Mouse (Mus musculus) stomach, embryonic 16.5 days (tissue): ENCODE data around the gene Pip4k2a. TPM values are rescaled to one million over a fixed set of nuclear protein-coding genes. Genes with fewer than 3 reads are reported as not detected.
"Not testable (repeated sequence)": the region's sequence is repeated elsewhere in the genome, so short reads cannot be mapped to it uniquely, and the experiment has no call there.

Source experiments
- ATAC-seq: fragments of 200-750 bp; cut with Nextera tagmentation; 2 replicates; pipeline ENCODE4 v1.8.0; 2017; ENCODE audit warnings: moderate number of reproducible peaks, moderate TSS enrichment; ENCODE audit not compliant: insufficient read depth, low FRiP score
- H3K27ac ChIP-seq: fragments of 300-500 bp; sonication (generic); 2 replicates; pipeline ENCODE4 v1.5.1; 2014; ENCODE audit warnings: low read length
- H3K27me3 ChIP-seq: fragments of 300-500 bp; sonication (generic); 2 replicates; pipeline ENCODE4 v1.6.1; 2014; ENCODE audit warnings: low read length, control low read depth, mixed read lengths; ENCODE audit not compliant: control insufficient read depth, insufficient read depth
- H3K36me3 ChIP-seq: fragments of 300-500 bp; sonication (generic); 2 replicates; pipeline ENCODE4 v1.6.1; 2014; ENCODE audit warnings: low read length; ENCODE audit not compliant: control insufficient read depth, insufficient read depth
- H3K4me1 ChIP-seq: fragments of 300-500 bp; sonication (generic); 2 replicates; pipeline ENCODE4 v1.6.1; 2014; ENCODE audit warnings: low read length, control low read depth, mixed read lengths; ENCODE audit not compliant: control insufficient read depth, insufficient read depth
- H3K4me2 ChIP-seq: fragments of 300-500 bp; sonication (generic); 2 replicates; pipeline ENCODE4 v1.6.1; 2014; ENCODE audit warnings: low read depth, low read length, mixed read lengths
- H3K4me3 ChIP-seq: fragments of 300-500 bp; sonication (generic); replicated peaks from 2 replicates; pipeline ENCODE4 v1.5.1; 2014; ENCODE audit warnings: mild to moderate bottlenecking, low read length
- H3K9ac ChIP-seq: fragments of 300-500 bp; sonication (generic); 2 replicates; pipeline ENCODE4 v1.6.1; 2014; ENCODE audit warnings: low read length
- H3K9me3 ChIP-seq: fragments of 300-500 bp; sonication (generic); replicated peaks from 2 replicates; pipeline ENCODE4 v1.6.1; 2016; ENCODE audit warnings: low read length, control low read depth; ENCODE audit not compliant: control insufficient read depth
- WGBS: fragments of 180-500 bp; shearing (Covaris S2); extraction: QIAGEN DNeasy Blood & Tissue Kit; methylation state at CpG from one replicate; pipeline ENCODE4 v1.1.7; 2014; 5-methylcytosine and 5-hydroxymethylcytosine counted together
- polyA plus RNA-seq: library from polyadenylated mRNA; unstranded; fragments of >200 nt; fragmentation: Nextera tagmentation; extraction: Ambion mirVana; gene quantifications from 2 replicates; pipeline ENCODE4 v1.2.1, GENCODE M21; 2015

Pip4k2a gene
- polyA plus RNA-seq, result 10.4 and 11.2 TPM in 2 replicates

- peak; percentile 98 for ATAC-seq
- WGBS, result under 1% methylated on average over 57 of the region's 66 CpGs
- H3K9ac ChIP-seq, result peak within 1 kb of the TSS; percentile 88
- no peaks in the 10 kb centered on the region for H3K9me3 ChIP-seq
- H3K4me1 ChIP-seq, result 0 out of 2 replicates have a peak, but pooled peaks cover 8% of the 10 kb centered on the region
- no peaks in the 10 kb centered on the region for H3K27me3 ChIP-seq
- H3K4me3 ChIP-seq, result peak within 1 kb of the TSS; percentile 77
- peak within 1 kb of the TSS; percentile 71 for H3K4me2 ChIP-seq
- H3K36me3 ChIP-seq, result no peaks in the 10 kb centered on the region
- peak within 1 kb of the TSS; percentile 93 for H3K27ac ChIP-seq
Observed at GRCm38 (mm10) chr2:18998054-18998478, at the start of gene Pip4k2a, which contains the start of gene 4930426L09Rik. Gene Pip4k2a (minus strand): TSS chr2:18998126. Gene 4930426L09Rik (plus strand): TSS chr2:18998343.

GRCm38 (mm10) chr2:19037907-19038570, 40.1 kb upstream of the Pip4k2a start:
- H3K27ac ChIP-seq, result peak overlapping the region; percentile 80
- no peak for ATAC-seq
- H3K36me3 ChIP-seq, result no peaks in the 10 kb centered on the region
- H3K4me1 ChIP-seq, result peaks cover 4% of the 10 kb centered on the region; the same call in 1 of the 2 replicates
- no peaks in the 10 kb centered on the region for H3K9me3 ChIP-seq
- 44% methylated on average over 4 of the region's 4 CpGs for WGBS
- no peaks in the 10 kb centered on the region for H3K27me3 ChIP-seq
- H3K4me2 ChIP-seq, result no peak overlapping the region
- no peak overlapping the region for H3K9ac ChIP-seq
- no peak overlapping the region for H3K4me3 ChIP-seq

- H3K36me3 ChIP-seq, result no peaks in the 10 kb centered on the region
- no peak overlapping the region for H3K4me2 ChIP-seq
- H3K4me3 ChIP-seq, result no peak overlapping the region
- no peaks in the 10 kb centered on the region for H3K27me3 ChIP-seq
- peaks cover 4% of the 10 kb centered on the region; the same call in 1 of the 2 replicates for H3K4me1 ChIP-seq
- whole genome bisulfite sequencing, result 19% methylated on average over 4 of the region's 4 CpGs
- H3K9ac ChIP-seq, result no peak overlapping the region
- ATAC-seq, result no peak; the same call in 1 of the 2 replicates
- H3K27ac ChIP-seq, result no peak overlapping the region
- no peaks in the 10 kb centered on the region for H3K9me3 ChIP-seq
Observed at GRCm38 (mm10) chr2:19037430-19037829, 39.5 kb upstream of the Pip4k2a start.

- 70% methylated on average over 2 of the region's 2 CpGs for WGBS
- H3K9me3 ChIP-seq, result no peaks in the 10 kb centered on the region
- no peak overlapping the region for H3K4me3 ChIP-seq
- ATAC-seq, result no peak
- no peak overlapping the region for H3K4me2 ChIP-seq
- no peak overlapping the region for H3K27ac ChIP-seq
- H3K27me3 ChIP-seq, result no peaks in the 10 kb centered on the region
- no peak overlapping the region for H3K9ac ChIP-seq
- H3K36me3 ChIP-seq, result no peaks in the 10 kb centered on the region
- no peaks in the 10 kb centered on the region for H3K4me1 ChIP-seq
Observed at GRCm38 (mm10) chr2:19024807-19025206, 26.9 kb upstream of the Pip4k2a start.

- Histone ChIP-seq H3K27me3 (no peaks in the 10 kb centered on the region), H3K4me2 (no peak overlapping the region), H3K4me1 (no peaks in the 10 kb centered on the region), H3K4me3 (no peak overlapping the region), H3K36me3 (no peaks in the 10 kb centered on the region), H3K27ac (no peak overlapping the region), H3K9ac (no peak overlapping the region), H3K9me3 (no peaks in the 10 kb centered on the region)
- no peak for ATAC-seq
- WGBS, result 61% methylated on average over 2 of the region's 2 CpGs
Observed at GRCm38 (mm10) chr2:19018034-19018433, 20.1 kb upstream of the Pip4k2a start.

GRCm38 (mm10) chr2:19016839-19017238, 18.9 kb upstream of the Pip4k2a start:
- H3K27ac ChIP-seq, result no peak overlapping the region
- 47% methylated on average over 1 of the region's 1 CpGs for WGBS
- ATAC-seq, result no peak
- no peaks in the 10 kb centered on the region for H3K27me3 ChIP-seq
- H3K4me2 ChIP-seq, result no peak overlapping the region
- no peak overlapping the region for H3K9ac ChIP-seq
- H3K9me3 ChIP-seq, result no peaks in the 10 kb centered on the region
- H3K36me3 ChIP-seq, result no peaks in the 10 kb centered on the region
- no peak overlapping the region for H3K4me3 ChIP-seq
- no peaks in the 10 kb centered on the region for H3K4me1 ChIP-seq

- Histone ChIP-seq H3K27ac (no peak overlapping the region), H3K27me3 (no peaks in the 10 kb centered on the region), H3K4me3 (no peak overlapping the region), H3K4me2 (no peak overlapping the region), H3K9ac (no peak overlapping the region), H3K4me1 (no peaks in the 10 kb centered on the region), H3K9me3 (no peaks in the 10 kb centered on the region), H3K36me3 (no peaks in the 10 kb centered on the region)
- ATAC-seq, result no peak
- WGBS, result 74% methylated on average over 5 of the region's 5 CpGs
Observed at GRCm38 (mm10) chr2:19016348-19016747, 18.4 kb upstream of the Pip4k2a start.

GRCm38 (mm10) chr2:19011443-19011842, 13.5 kb upstream of the Pip4k2a start:
- no peaks in the 10 kb centered on the region for H3K4me1 ChIP-seq
- no peaks in the 10 kb centered on the region for H3K36me3 ChIP-seq
- no peak overlapping the region for H3K9ac ChIP-seq
- H3K27me3 ChIP-seq, result no peaks in the 10 kb centered on the region
- H3K4me2 ChIP-seq, result no peak overlapping the region
- no peak for ATAC-seq
- no peaks in the 10 kb centered on the region for H3K9me3 ChIP-seq
- WGBS, result 73% methylated on average over 6 of the region's 6 CpGs
- H3K4me3 ChIP-seq, result no peak overlapping the region
- no peak overlapping the region for H3K27ac ChIP-seq

GRCm38 (mm10) chr2:19010541-19010940, 12.6 kb upstream of the Pip4k2a start:
- H3K9me3 ChIP-seq, ATAC-seq, H3K4me3 ChIP-seq, H3K9ac ChIP-seq, H3K4me1 ChIP-seq, H3K27ac ChIP-seq, H3K36me3 ChIP-seq, H3K27me3 ChIP-seq, H3K4me2 ChIP-seq: not testable (repeated sequence)
- 62% methylated on average over 1 of the region's 1 CpGs for WGBS
